ENCODE assay signal across 9 mouse cellular contexts in the genomic region with DNA sequence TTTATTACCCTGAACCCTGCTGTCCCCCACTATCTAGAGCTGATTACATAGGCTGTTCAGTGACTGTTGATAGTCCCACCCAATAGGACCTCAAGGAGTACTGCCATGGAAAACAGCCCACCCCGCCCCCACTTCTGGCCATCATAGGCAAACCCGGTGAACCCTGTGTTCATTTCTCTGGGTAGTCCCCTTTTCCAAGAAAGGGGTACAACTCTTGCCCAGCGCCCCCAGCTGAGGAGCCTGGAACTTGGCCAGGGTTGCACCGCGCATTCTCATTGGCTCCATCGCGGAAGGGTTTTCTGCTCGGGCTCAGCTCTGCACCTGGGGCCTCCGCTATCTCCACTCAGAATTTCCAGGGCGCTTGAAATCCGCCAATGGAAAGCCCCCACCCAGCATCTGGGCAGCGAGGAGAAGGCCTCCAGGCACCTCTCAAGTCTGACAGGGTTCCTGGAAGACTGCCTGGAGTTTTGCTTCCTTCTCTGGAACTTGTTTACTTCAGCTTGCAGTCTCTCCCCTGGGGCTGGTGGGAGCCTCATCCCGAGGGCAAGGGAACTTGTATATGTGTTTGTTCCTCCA. TPM values are rescaled to one million over a fixed set of nuclear protein-coding genes. Genes with fewer than 3 reads are reported as not detected.
DNase-seq lines count a peak whose midpoint lies in the region; ATAC-seq lines count a peak whose summit lies in the region.
"Had no signal": no experiment of that assay in that cellular context is flagged by ENCODE, and none has a peak within 500 bp of the region (broad histone marks: within the 10 kb centered on the region; RNA-seq: fewer than 3 reads in every experiment).

No protein-coding gene starts in this region.

- no peaks in the 10 kb centered on the region for H3K27me3 ChIP-seq in liver, embryonic 12.5 days (replicated peaks)
- H3K27me3 ChIP-seq in forebrain, embryonic 15.5 days: no peaks in the 10 kb centered on the region
- H3K27me3 ChIP-seq in intestine, embryonic 15.5 days (replicated peaks): no peaks in the 10 kb centered on the region
- no peaks in the 10 kb centered on the region for H3K27me3 ChIP-seq in lung, embryonic 16.5 days (ENCODE audit: control insufficient read depth, insufficient read depth, low read depth, low read length)

- H3K4me1 ChIP-seq in liver, embryonic 12.5 days: peaks cover 29% of the 10 kb centered on the region
- peaks cover 20% of the 10 kb centered on the region for H3K4me1 ChIP-seq in forebrain, embryonic 15.5 days
- H3K4me1 ChIP-seq in intestine, embryonic 15.5 days (replicated peaks): peaks cover 39% of the 10 kb centered on the region
- H3K4me1 ChIP-seq in lung, embryonic 16.5 days (replicated peaks; ENCODE audit: control insufficient read depth, insufficient read depth, low read length): peaks cover 27% of the 10 kb centered on the region

- H3K4me3 ChIP-seq in liver, embryonic 12.5 days: no peak overlapping the region
- no peak overlapping the region for H3K4me3 ChIP-seq in forebrain, embryonic 15.5 days
- H3K4me3 ChIP-seq in intestine, embryonic 15.5 days (replicated peaks): no peak overlapping the region
- no peak overlapping the region for H3K4me3 ChIP-seq in lung, embryonic 16.5 days (ENCODE audit: low read length)

- peak; percentile 34 for DNase-seq in liver
- DNase-seq in layer of hippocampus, postnatal 36 days: no peak
- no peak for DNase-seq in layer of hippocampus, adult 11-12 months (ENCODE audit: low spot score)

- ATAC-seq in liver, embryonic 12.5 days: no peak
- no peak for ATAC-seq in forebrain, embryonic 15.5 days (replicated peaks)
- ATAC-seq in intestine, embryonic 15.5 days: peak; percentile 80
- ATAC-seq in lung, embryonic 16.5 days (ENCODE audit: low read depth): peak; percentile 81
- no peak for ATAC-seq in erythroid progenitor cell, adult 5-6 weeks (replicated peaks; ENCODE audit: low FRiP score, poor library complexity, severe bottlenecking)

- H3K36me3 ChIP-seq in liver, embryonic 12.5 days: no peaks in the 10 kb centered on the region
- no peaks in the 10 kb centered on the region for H3K36me3 ChIP-seq in forebrain, embryonic 15.5 days
- H3K36me3 ChIP-seq in intestine, embryonic 15.5 days: no peaks in the 10 kb centered on the region
- H3K36me3 ChIP-seq in lung, embryonic 16.5 days (ENCODE audit: control insufficient read depth, insufficient read depth, low read length): no peaks in the 10 kb centered on the region

- no peak overlapping the region for H3K9ac ChIP-seq in liver, embryonic 12.5 days
- no peak overlapping the region for H3K9ac ChIP-seq in forebrain, embryonic 15.5 days (replicated peaks)
- 0 out of 2 replicates have a peak overlapping the region, but pooled peaks have one; percentile 20 for H3K9ac ChIP-seq in intestine, embryonic 15.5 days
- H3K9ac ChIP-seq in lung, embryonic 16.5 days (ENCODE audit: low read length): peak overlapping the region; percentile 27
- H3K9ac ChIP-seq: liver, embryonic 14.5 days had no signal

- H3K27ac ChIP-seq in liver, embryonic 12.5 days: no peak overlapping the region
- peak overlapping the region; percentile 4 for H3K27ac ChIP-seq in forebrain, embryonic 15.5 days (replicated peaks)
- H3K27ac ChIP-seq in intestine, embryonic 15.5 days: peak overlapping the region; percentile 89
- H3K27ac ChIP-seq in lung, embryonic 16.5 days (ENCODE audit: low read length): peak overlapping the region; percentile 97
- H3K27ac ChIP-seq: liver, embryonic 14.5 days had no signal

- no peaks in the 10 kb centered on the region for H3K9me3 ChIP-seq in liver, embryonic 12.5 days (replicated peaks)
- no peaks in the 10 kb centered on the region for H3K9me3 ChIP-seq in forebrain, embryonic 15.5 days
- H3K9me3 ChIP-seq in intestine, embryonic 15.5 days: no peaks in the 10 kb centered on the region
- no peaks in the 10 kb centered on the region for H3K9me3 ChIP-seq in lung, embryonic 16.5 days (ENCODE audit: control insufficient read depth, low read length)

- no peak overlapping the region for H3K4me2 ChIP-seq in liver, embryonic 12.5 days
- H3K4me2 ChIP-seq in forebrain, embryonic 15.5 days (replicated peaks): no peak overlapping the region; the same call in 1 of the 2 replicates
- peak overlapping the region; percentile 46 for H3K4me2 ChIP-seq in intestine, embryonic 15.5 days (replicated peaks)
- peak overlapping the region; percentile 26 for H3K4me2 ChIP-seq in lung, embryonic 16.5 days (ENCODE audit: low read depth, low read length)

- 48% methylated on average over 13 of the region's 13 CpGs for WGBS in liver, embryonic 12.5 days (ENCODE audit: insufficient replicate concordance)
- 48% methylated on average over 13 of the region's 13 CpGs for WGBS in forebrain, embryonic 15.5 days
- 26% methylated on average over 13 of the region's 13 CpGs for WGBS in intestine, embryonic 15.5 days
- WGBS in lung, embryonic 16.5 days: 18% methylated on average over 13 of the region's 13 CpGs

RNA-seq across cellular contexts. Expression of gene Tex44, which starts 21.6 kb away (rescaled TPM):
- not detected in 2 replicates for polyA plus RNA-seq in liver, embryonic 12.5 days (2016; fragmentation: Nextera tagmentation; extraction: Ambion mirVana)
- not detected in 2 replicates for polyA plus RNA-seq in forebrain, embryonic 15.5 days (2015; fragmentation: Nextera tagmentation; extraction: Ambion mirVana)
- polyA plus RNA-seq in intestine, embryonic 15.5 days (2015; fragmentation: Nextera tagmentation; extraction: Ambion mirVana): not detected in 2 replicates
- polyA plus RNA-seq in lung, embryonic 16.5 days (2015; fragmentation: Nextera tagmentation; extraction: Ambion mirVana): not detected in 2 replicates
- total RNA-seq in layer of hippocampus, postnatal 36 days (2021): not detected
- total RNA-seq in erythroid progenitor cell, adult 5-6 weeks (2015; ENCODE audit: low replicate concordance): not detected in 2 replicates
- total RNA-seq in erythroid progenitor cell, adult 5-6 weeks (2017; ENCODE audit: low replicate concordance): not detected in 2 replicates
- polyA plus RNA-seq: liver, embryonic 14.5 days had no signal

RNA-seq across cellular contexts. Expression of gene Nmur1, which starts 21.7 kb away (rescaled TPM):
- polyA plus RNA-seq in liver, embryonic 12.5 days (2016; fragmentation: Nextera tagmentation; extraction: Ambion mirVana): 0.19 TPM in 1 of 2 replicates, not detected in the other
- polyA plus RNA-seq in forebrain, embryonic 15.5 days (2015; fragmentation: Nextera tagmentation; extraction: Ambion mirVana): 0.18 TPM in 1 of 2 replicates, not detected in the other
- polyA plus RNA-seq in intestine, embryonic 15.5 days (2015; fragmentation: Nextera tagmentation; extraction: Ambion mirVana): 0.27 and 0.36 TPM in 2 replicates
- polyA plus RNA-seq in lung, embryonic 16.5 days (2015; fragmentation: Nextera tagmentation; extraction: Ambion mirVana): 0.49 and 0.63 TPM in 2 replicates
- total RNA-seq in layer of hippocampus, postnatal 36 days (2021): not detected
- 1.1 TPM in 1 of 2 replicates, not detected in the other for total RNA-seq in erythroid progenitor cell, adult 5-6 weeks (2015; ENCODE audit: low replicate concordance)
- total RNA-seq in erythroid progenitor cell, adult 5-6 weeks (2017; ENCODE audit: low replicate concordance): not detected in 2 replicates
- polyA plus RNA-seq: liver, embryonic 14.5 days had no signal

Comparison
In these comparisons a context has a peak if more than half of its experiments do, and no peak if none do; other contexts are left out.
1. ATAC-seq: peak in intestine, embryonic 15.5 days (single experiment) and lung, embryonic 16.5 days (single experiment); none in liver, embryonic 12.5 days (single experiment), forebrain, embryonic 15.5 days (single experiment) and erythroid progenitor cell, adult 5-6 weeks (single experiment).
2. H3K4me2 ChIP-seq: peak in intestine, embryonic 15.5 days (single experiment) and lung, embryonic 16.5 days (single experiment); none in liver, embryonic 12.5 days (single experiment) and forebrain, embryonic 15.5 days (single experiment).
3. H3K9ac ChIP-seq: peak in intestine, embryonic 15.5 days (single experiment) and lung, embryonic 16.5 days (single experiment); none in liver, embryonic 12.5 days (single experiment) and forebrain, embryonic 15.5 days (single experiment).